Mouse (Mus musculus) neural tube, embryonic 12.5 days (tissue): ENCODE measurements at regions not wholly inside any gene's neighbourhood (a gene's known extent, or its start where the extent isn't known, plus 50 kb on each side); places are given as distances from the start of the nearest gene placed in this dataset.
A peak's percentile ranks its signal among the peaks of the same experiment; 100 is the strongest.

Experiments
- ATAC-seq: fragments of 200-750 bp; cut with Nextera tagmentation; 2 replicates; pipeline ENCODE4 v1.8.0; 2017; ENCODE audit warnings: low read depth, mild to moderate bottlenecking, moderate TSS enrichment, moderate library complexity; ENCODE audit not compliant: low FRiP score
- H3K27ac ChIP-seq: fragments of 300-500 bp; sonication (generic); 2 replicates; pipeline ENCODE4 v1.5.1; 2016
- H3K27me3 ChIP-seq: fragments of 300-500 bp; sonication (generic); replicated peaks from 2 replicates; pipeline ENCODE4 v1.6.1; 2016; ENCODE audit warnings: mild to moderate bottlenecking
- H3K36me3 ChIP-seq: fragments of 300-500 bp; sonication (generic); 2 replicates; pipeline ENCODE4 v1.6.1; 2016; ENCODE audit warnings: mild to moderate bottlenecking
- H3K4me1 ChIP-seq: fragments of 300-500 bp; sonication (generic); 2 replicates; pipeline ENCODE4 v1.6.1; 2016
- H3K4me2 ChIP-seq: fragments of 300-500 bp; sonication (generic); replicated peaks from 2 replicates; pipeline ENCODE4 v1.6.1; 2016; ENCODE audit warnings: mild to moderate bottlenecking
- H3K4me3 ChIP-seq: fragments of 300-500 bp; sonication (generic); 2 replicates; pipeline ENCODE4 v1.5.1; 2016
- H3K9ac ChIP-seq: fragments of 300-500 bp; sonication (generic); 2 replicates; pipeline ENCODE4 v1.6.1; 2016; ENCODE audit warnings: mild to moderate bottlenecking
- H3K9me3 ChIP-seq: fragments of 300-500 bp; sonication (generic); 2 replicates; pipeline ENCODE4 v1.6.1; 2016; ENCODE audit warnings: mild to moderate bottlenecking
- WGBS: fragments of 180-500 bp; shearing (Covaris S2); methylation state at CpG from one replicate; pipeline ENCODE4 v1.1.7; 2016; 5-methylcytosine and 5-hydroxymethylcytosine counted together

DNA sequence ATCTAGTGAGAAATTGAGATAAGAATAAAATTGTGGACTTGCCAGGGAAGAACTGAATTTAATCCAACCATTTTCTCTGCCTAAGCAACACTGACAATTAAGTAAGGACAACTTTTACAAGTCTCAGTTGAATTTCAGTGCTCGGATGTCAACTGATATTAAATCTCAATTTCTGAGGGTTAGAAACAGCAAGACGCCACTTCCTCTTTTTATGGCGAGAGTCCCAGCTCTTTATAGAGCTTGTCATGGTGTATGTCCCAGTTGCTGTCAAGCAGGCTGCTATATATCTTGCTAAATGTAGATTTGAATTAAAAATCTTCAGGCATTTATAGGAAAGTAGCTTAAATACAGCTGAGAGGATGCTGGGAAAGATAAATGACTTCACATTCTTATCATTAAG is 697.8 kb upstream of the Got2 start:
- Histone ChIP-seq H3K9me3 (no peaks in the 10 kb centered on the region), H3K36me3 (no peaks in the 10 kb centered on the region), H3K4me2 (no peak overlapping the region), H3K27me3 (no peaks in the 10 kb centered on the region), H3K27ac (no peak overlapping the region), H3K9ac (no peak overlapping the region), H3K4me3 (no peak overlapping the region), H3K4me1 (no peaks in the 10 kb centered on the region)
- WGBS = 71% methylated on average over 3 of the region's 3 CpGs
- ATAC-seq = no peak

DNA sequence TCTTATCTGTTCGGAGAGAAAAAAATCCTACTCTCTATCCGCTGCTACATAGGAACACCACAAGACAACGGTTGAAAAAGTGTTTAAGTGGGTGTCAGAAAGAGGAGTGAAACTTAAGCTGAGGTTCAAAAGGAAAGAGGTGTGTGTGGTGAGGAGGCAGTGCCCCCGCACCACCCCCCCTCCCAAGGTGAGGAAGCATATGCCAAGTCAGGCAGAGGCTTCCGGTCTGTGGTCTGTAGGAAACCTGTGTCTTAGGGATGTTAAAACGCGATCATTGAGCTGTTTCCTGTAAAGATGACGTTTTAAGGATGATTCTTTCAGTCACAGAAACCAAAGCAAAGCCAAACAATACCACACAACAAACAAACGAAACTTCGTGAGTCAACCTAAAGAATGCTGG is 664.2 kb upstream of the Got2 start:
- 84% methylated on average over 10 of the region's 10 CpGs for WGBS
- no peak overlapping the region for H3K9ac ChIP-seq

GRCm38 (mm10) chr8:96550408-96550807 is 662.1 kb upstream of the Got2 start:
- Histone ChIP-seq H3K9me3 (no peaks in the 10 kb centered on the region), H3K36me3 (no peaks in the 10 kb centered on the region), H3K4me1 (no peaks in the 10 kb centered on the region), H3K27ac (no peak overlapping the region), H3K9ac (no peak overlapping the region), H3K4me2 (no peak overlapping the region), H3K27me3 (no peaks in the 10 kb centered on the region), H3K4me3 (no peak overlapping the region)
- WGBS = 95% methylated on average over 2 of the region's 2 CpGs
- ATAC-seq = no peak

More for the DNA sequence above, 664.2 kb upstream of the Got2 start:
- no peak overlapping the region for H3K27ac ChIP-seq
- H3K36me3 ChIP-seq = no peaks in the 10 kb centered on the region
- no peaks in the 10 kb centered on the region for H3K4me1 ChIP-seq
- H3K27me3 ChIP-seq = no peaks in the 10 kb centered on the region
- no peak overlapping the region for H3K4me3 ChIP-seq
- H3K9me3 ChIP-seq = no peaks in the 10 kb centered on the region
- no peak overlapping the region for H3K4me2 ChIP-seq
- ATAC-seq = no peak

DNA sequence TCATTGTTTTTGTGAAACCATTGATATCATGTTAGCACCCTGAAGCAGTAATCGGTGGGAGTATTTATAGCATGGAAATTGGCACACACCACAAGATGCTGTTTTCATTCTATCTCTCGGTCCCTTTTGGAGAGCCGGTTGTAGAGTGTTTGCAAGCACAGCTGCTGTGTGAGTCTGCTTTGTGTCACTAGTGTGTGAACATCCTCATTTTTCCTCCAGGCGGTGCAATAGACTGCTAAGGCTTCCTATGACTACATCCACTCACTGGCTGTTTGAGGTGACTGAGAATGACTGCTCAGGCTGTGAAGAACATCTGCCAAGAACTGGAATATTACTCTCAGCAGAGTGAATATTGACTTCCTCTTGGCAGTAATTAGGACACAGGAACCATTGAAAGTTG is 660.3 kb upstream of the Got2 start:
- Histone ChIP-seq H3K9ac (no peak overlapping the region), H3K4me2 (no peak overlapping the region), H3K4me1 (no peaks in the 10 kb centered on the region), H3K36me3 (no peaks in the 10 kb centered on the region), H3K27me3 (no peaks in the 10 kb centered on the region), H3K4me3 (no peak overlapping the region), H3K27ac (no peak overlapping the region), H3K9me3 (no peaks in the 10 kb centered on the region)
- WGBS = 72% methylated on average over 4 of the region's 4 CpGs
- peak; percentile 50; the same call in 1 of the 2 replicates for ATAC-seq

DNA sequence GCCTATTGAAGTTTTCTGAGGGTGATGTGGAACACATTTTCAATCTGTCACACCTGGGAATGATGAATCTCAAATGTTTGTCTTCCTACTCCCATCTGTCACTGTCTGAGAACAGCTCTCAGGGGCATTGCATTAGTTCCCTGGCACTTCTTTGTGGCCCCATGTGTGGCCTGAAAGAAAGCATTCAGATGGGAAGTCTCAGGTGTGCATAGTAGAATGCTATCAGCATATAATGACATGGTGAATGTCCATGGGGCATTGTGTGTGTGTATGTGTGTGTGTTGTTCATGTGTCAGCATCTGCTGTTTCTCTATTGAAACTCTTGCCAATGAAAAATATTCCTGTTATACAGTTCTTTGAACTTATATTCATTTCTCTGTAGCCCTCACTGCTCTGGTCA is 659.8 kb upstream of the Got2 start:
- H3K4me3 ChIP-seq = no peak overlapping the region
- H3K9me3 ChIP-seq = no peaks in the 10 kb centered on the region
- H3K9ac ChIP-seq = no peak overlapping the region
- H3K27me3 ChIP-seq = no peaks in the 10 kb centered on the region
- H3K27ac ChIP-seq = no peak overlapping the region
- H3K36me3 ChIP-seq = no peaks in the 10 kb centered on the region
- no peak overlapping the region for H3K4me2 ChIP-seq
- no peaks in the 10 kb centered on the region for H3K4me1 ChIP-seq
- peak; percentile 71; the same call in 1 of the 2 replicates for ATAC-seq

- 89% methylated on average over 3 of the region's 3 CpGs for WGBS
- Histone ChIP-seq H3K9me3 (no peaks in the 10 kb centered on the region), H3K4me2 (no peak overlapping the region), H3K9ac (no peak overlapping the region), H3K36me3 (no peaks in the 10 kb centered on the region), H3K4me1 (no peaks in the 10 kb centered on the region), H3K27me3 (no peaks in the 10 kb centered on the region), H3K4me3 (no peak overlapping the region), H3K27ac (no peak overlapping the region)
- no peak for ATAC-seq
These were observed 653.9 kb upstream of the Got2 start for GRCm38 (mm10) chr8:96542215-96542614.

DNA sequence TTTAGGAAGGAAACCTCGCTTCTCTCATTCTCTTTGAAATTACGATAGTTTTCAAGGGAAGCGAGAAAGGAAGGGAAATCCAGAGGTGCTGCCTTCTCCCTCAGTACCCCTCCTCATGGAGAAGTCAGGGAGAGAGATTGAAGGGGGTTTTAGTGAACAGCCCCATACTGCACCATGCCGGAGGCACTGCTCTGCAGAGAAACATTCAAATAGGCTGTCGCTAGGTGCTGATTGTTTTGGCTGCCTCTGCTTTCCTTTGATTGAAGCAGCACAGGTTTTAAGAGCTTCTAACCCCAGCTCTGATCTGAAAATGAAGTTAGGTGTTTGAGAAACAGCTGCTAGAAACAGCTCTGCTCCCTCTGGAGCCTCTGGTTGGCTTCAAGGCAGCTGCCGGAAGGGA is 610.5 kb upstream of the Got2 start:
- Histone ChIP-seq H3K9me3 (no peaks in the 10 kb centered on the region), H3K4me1 (no peaks in the 10 kb centered on the region), H3K4me3 (no peak overlapping the region), H3K36me3 (no peaks in the 10 kb centered on the region), H3K27ac (no peak overlapping the region), H3K9ac (no peak overlapping the region), H3K27me3 (no peaks in the 10 kb centered on the region), H3K4me2 (no peak overlapping the region)
- ATAC-seq = no peak
- WGBS = 70% methylated on average over 6 of the region's 6 CpGs

- H3K4me1 ChIP-seq = no peaks in the 10 kb centered on the region
- no peak for ATAC-seq
- 84% methylated on average over 3 of the region's 3 CpGs for WGBS
- no peak overlapping the region for H3K9ac ChIP-seq
- H3K9me3 ChIP-seq = no peaks in the 10 kb centered on the region
- H3K4me2 ChIP-seq = no peak overlapping the region
- no peak overlapping the region for H3K4me3 ChIP-seq
- no peak overlapping the region for H3K27ac ChIP-seq
- no peaks in the 10 kb centered on the region for H3K27me3 ChIP-seq
- no peaks in the 10 kb centered on the region for H3K36me3 ChIP-seq
These were observed 607.1 kb upstream of the Got2 start for GRCm38 (mm10) chr8:96495406-96495805.

- Histone ChIP-seq H3K36me3 (no peaks in the 10 kb centered on the region), H3K27ac (no peak overlapping the region), H3K4me3 (no peak overlapping the region), H3K9ac (no peak overlapping the region), H3K4me2 (no peak overlapping the region), H3K4me1 (no peaks in the 10 kb centered on the region), H3K9me3 (no peaks in the 10 kb centered on the region), H3K27me3 (no peaks in the 10 kb centered on the region)
- no peak for ATAC-seq
- WGBS = 74% methylated on average over 2 of the region's 2 CpGs
These were observed 601.5 kb upstream of the Got2 start for GRCm38 (mm10) chr8:96489804-96490203.

DNA sequence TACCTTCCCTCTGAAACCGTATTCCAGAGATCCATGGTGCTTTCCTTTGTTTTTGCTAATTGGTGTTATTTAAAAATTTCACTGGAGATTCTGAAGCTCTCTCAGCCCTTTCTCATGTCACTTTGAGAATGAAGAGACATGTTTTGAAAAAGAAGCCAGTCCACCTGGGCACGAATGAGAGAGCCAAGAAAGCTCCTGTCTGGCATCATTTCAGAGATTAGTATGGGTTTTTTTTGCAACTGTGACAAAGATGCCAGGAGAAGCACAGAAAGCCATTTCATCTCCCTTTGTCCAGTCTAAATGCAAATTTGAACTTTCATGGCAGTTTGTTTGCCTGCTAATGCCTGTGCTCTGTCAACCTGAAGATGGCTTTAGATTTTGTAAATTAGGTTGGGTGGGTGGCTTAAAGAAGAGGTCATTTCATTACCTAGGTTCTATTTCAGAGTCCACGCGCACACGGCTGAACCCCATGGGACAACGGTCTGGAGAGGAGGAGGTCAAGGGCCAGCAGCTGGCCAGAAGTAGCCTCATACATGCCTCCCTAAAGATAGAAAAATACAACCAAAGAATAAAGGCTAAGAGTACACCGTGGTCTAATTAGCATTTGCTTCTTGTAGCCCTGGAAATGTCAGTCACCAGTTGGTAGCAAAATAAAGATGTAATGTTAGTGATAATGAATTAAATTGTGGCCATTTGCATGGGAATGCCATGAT is 600.5 kb upstream of the Got2 start:
- Histone ChIP-seq H3K9me3 (no peaks in the 10 kb centered on the region), H3K9ac (no peak overlapping the region), H3K4me2 (no peak overlapping the region), H3K27me3 (no peaks in the 10 kb centered on the region), H3K27ac (no peak overlapping the region), H3K4me3 (no peak overlapping the region), H3K36me3 (no peaks in the 10 kb centered on the region), H3K4me1 (no peaks in the 10 kb centered on the region)
- 51% methylated on average over 7 of the region's 7 CpGs for WGBS
- ATAC-seq = no peak

DNA sequence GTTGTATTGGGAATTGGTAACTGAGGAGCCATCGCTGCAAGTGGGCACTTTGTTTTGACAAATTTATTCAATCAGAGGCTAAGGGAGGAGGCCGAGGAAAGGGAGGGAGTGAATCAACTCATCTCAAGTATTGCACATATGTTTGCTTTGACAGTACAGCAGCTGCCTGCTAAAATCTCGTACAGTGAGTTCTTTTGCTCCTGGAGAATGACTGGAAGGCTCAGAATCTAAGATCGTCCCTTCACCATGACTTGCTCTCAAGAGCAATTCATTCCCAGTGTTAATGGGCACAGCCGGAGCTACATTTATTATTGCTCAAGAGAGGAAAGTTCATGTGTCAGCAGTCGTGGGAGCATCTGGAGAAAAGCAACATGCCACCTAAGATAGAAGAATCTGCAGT is 567.6 kb upstream of the Got2 start:
- Histone ChIP-seq H3K27ac (no peak overlapping the region), H3K4me2 (peak overlapping the region; percentile 18; the same call in 1 of the 2 replicates), H3K4me3 (no peak overlapping the region), H3K4me1 (0 out of 2 replicates have a peak, but pooled peaks cover 4% of the 10 kb centered on the region), H3K36me3 (no peaks in the 10 kb centered on the region), H3K27me3 (no peaks in the 10 kb centered on the region), H3K9me3 (no peaks in the 10 kb centered on the region), H3K9ac (no peak overlapping the region)
- 38% methylated on average over 6 of the region's 6 CpGs for WGBS
- ATAC-seq = no peak

DNA sequence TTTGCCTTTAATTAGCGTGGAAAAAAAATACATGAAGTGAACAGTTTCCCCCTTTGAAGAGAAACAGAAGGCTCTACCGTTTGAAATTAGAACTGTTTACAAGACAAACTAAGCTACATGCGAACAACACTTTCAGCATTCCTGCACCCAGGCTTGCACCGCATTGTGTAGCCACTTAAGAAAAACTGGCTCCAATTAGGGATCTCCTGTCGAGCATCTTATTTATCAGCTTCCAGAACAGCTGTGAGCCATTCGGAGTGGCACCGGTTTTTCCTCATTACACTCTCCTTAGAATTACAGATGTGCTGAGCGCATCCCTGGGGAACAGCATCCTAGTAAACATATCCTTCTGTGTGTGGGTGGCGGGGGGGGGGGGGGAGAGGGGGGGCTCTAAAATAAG is 567.0 kb upstream of the Got2 start:
- Histone ChIP-seq H3K9me3 (no peaks in the 10 kb centered on the region), H3K4me1 (0 out of 2 replicates have a peak, but pooled peaks cover 4% of the 10 kb centered on the region), H3K4me2 (peak overlapping the region; percentile 18; the same call in 1 of the 2 replicates), H3K4me3 (no peak overlapping the region), H3K9ac (no peak overlapping the region), H3K36me3 (no peaks in the 10 kb centered on the region), H3K27ac (no peak overlapping the region), H3K27me3 (no peaks in the 10 kb centered on the region)
- ATAC-seq = peak; percentile 33; the same call in 1 of the 2 replicates
- 24% methylated on average over 9 of the region's 9 CpGs for WGBS

DNA sequence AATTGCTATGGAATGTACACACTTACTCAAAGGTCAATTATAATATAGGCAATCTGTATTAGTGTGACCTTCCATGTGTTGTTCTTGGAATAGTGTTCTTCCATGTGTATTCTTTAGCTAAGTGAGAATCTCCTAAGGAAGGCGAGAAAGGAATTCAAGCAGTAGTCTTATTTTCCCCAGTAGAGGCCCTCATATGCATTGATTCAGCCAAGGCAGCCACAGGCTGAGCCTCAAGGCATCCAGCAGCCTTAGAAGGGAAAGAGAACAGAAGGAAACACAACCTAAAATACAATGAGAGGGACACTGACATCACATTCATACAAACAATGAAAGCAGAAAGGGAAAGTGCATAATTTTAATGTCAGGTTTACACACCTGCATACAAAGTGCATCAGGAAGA is 541.4 kb upstream of the Got2 start:
- Histone ChIP-seq H3K4me2 (no peak overlapping the region), H3K27ac (no peak overlapping the region), H3K4me3 (no peak overlapping the region), H3K4me1 (no peaks in the 10 kb centered on the region), H3K9me3 (no peaks in the 10 kb centered on the region), H3K27me3 (no peaks in the 10 kb centered on the region), H3K9ac (no peak overlapping the region), H3K36me3 (no peaks in the 10 kb centered on the region)
- 64% methylated on average over 1 of the region's 1 CpGs for WGBS
- ATAC-seq = no peak
